19 mouse cellular contexts compared by ENCODE assay signal in the genomic region with DNA sequence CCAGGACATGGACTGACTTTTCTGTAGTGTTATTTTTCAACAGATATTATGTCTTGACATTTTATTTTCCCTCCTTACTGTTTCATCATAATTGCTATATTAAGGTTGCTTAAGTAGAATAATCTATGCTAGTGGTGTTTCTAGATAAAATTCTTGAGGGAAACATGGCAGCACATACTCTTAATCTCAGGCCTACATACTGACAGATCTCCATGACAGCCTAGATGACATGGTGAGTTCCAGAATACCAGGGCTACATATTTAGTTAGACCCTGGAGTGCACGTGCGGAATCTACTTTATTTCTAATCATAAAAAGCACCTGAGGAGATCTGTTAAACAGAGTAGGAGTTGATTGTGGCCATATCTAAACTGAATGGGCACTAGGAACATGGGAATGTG. TPM values are rescaled to one million over a fixed set of nuclear protein-coding genes. Genes with fewer than 3 reads are reported as not detected.
A peak's percentile ranks its signal among the peaks of the same experiment; 100 is the strongest.
DNase-seq lines count a peak whose midpoint lies in the region; ATAC-seq and TF ChIP-seq lines count a peak whose summit lies in the region.
"Had no signal": no experiment of that assay in that cellular context is flagged by ENCODE, and none has a peak within 500 bp of the region (broad histone marks: within the 10 kb centered on the region; RNA-seq: fewer than 3 reads in every experiment).

No protein-coding gene starts in this region.

- no peak overlapping the region for H3K27ac ChIP-seq in liver, embryonic 13.5 days
- H3K27ac ChIP-seq in liver, embryonic 12.5 days = no peak overlapping the region
- H3K27ac ChIP-seq in liver, postnatal 0 days (ENCODE audit: low read depth) = no peak overlapping the region
- no peak overlapping the region for H3K27ac ChIP-seq in forebrain, embryonic 13.5 days
- H3K27ac ChIP-seq: forebrain, embryonic 15.5 days; heart, adult 2 months; hindbrain, embryonic 12.5 days; hindbrain, embryonic 15.5 days had no signal

- no peak overlapping the region for H3K4me3 ChIP-seq in liver, embryonic 13.5 days (replicated peaks)
- H3K4me3 ChIP-seq in liver, embryonic 12.5 days = no peak overlapping the region
- H3K4me3 ChIP-seq in liver, postnatal 0 days (ENCODE audit: low read depth, low read length) = no peak overlapping the region
- no peak overlapping the region for H3K4me3 ChIP-seq in forebrain, embryonic 13.5 days
- H3K4me3 ChIP-seq: forebrain, embryonic 15.5 days; heart, adult 2 months; hindbrain, embryonic 12.5 days; hindbrain, embryonic 15.5 days had no signal

- TF ChIP-seq EP300 in liver, postnatal 0 days (IDR thresholded peaks at IDR 0.05; ENCODE audit: low read depth) = no peak

- TF ChIP-seq CTCF in liver, postnatal 0 days (IDR thresholded peaks at IDR 0.05; ENCODE audit: low read depth) = no peak

- H3K36me3 ChIP-seq in liver, embryonic 13.5 days = peaks cover 5% of the 10 kb centered on the region
- peaks cover 6% of the 10 kb centered on the region for H3K36me3 ChIP-seq in liver, embryonic 12.5 days
- peaks cover 9% of the 10 kb centered on the region; the same call in 1 of the 2 replicates for H3K36me3 ChIP-seq in liver, postnatal 0 days (replicated peaks; ENCODE audit: insufficient read depth, low read length)
- peaks cover 11% of the 10 kb centered on the region for H3K36me3 ChIP-seq in forebrain, embryonic 13.5 days (ENCODE audit: poor library complexity, severe bottlenecking)

- H3K4me2 ChIP-seq in liver, embryonic 13.5 days = no peak overlapping the region
- H3K4me2 ChIP-seq in liver, embryonic 12.5 days = no peak overlapping the region
- H3K4me2 ChIP-seq in liver, postnatal 0 days (ENCODE audit: low read depth, low read length) = no peak overlapping the region
- H3K4me2 ChIP-seq in forebrain, embryonic 13.5 days = no peak overlapping the region
- H3K4me2 ChIP-seq: forebrain, embryonic 15.5 days; heart, embryonic 11.5 days; hindbrain, embryonic 12.5 days; hindbrain, embryonic 15.5 days had no signal

- WGBS in liver, embryonic 13.5 days (ENCODE audit: insufficient replicate concordance) = 43% methylated on average over 2 of the region's 2 CpGs
- 53% methylated on average over 2 of the region's 2 CpGs for WGBS in liver, embryonic 12.5 days (ENCODE audit: insufficient replicate concordance)
- 65% methylated on average over 2 of the region's 2 CpGs for WGBS in liver, postnatal 0 days (ENCODE audit: insufficient replicate concordance)
- 93% methylated on average over 2 of the region's 2 CpGs for WGBS in forebrain, embryonic 13.5 days

- no peak overlapping the region for H3K9ac ChIP-seq in liver, embryonic 13.5 days
- no peak overlapping the region for H3K9ac ChIP-seq in liver, embryonic 12.5 days
- H3K9ac ChIP-seq in liver, postnatal 0 days (replicated peaks) = no peak overlapping the region
- H3K9ac ChIP-seq in forebrain, embryonic 13.5 days = no peak overlapping the region
- H3K9ac ChIP-seq: forebrain, embryonic 15.5 days; hindbrain, embryonic 12.5 days; hindbrain, embryonic 15.5 days had no signal

- peak; percentile 58; the same call in 1 of the 2 replicates for ATAC-seq in liver, embryonic 13.5 days (ENCODE audit: low read depth)
- no peak for ATAC-seq in liver, embryonic 12.5 days
- ATAC-seq in common myeloid progenitor, adult 5-6 weeks (replicated peaks; ENCODE audit: low read depth, poor library complexity, severe bottlenecking) = peak; percentile 55; the same call in 1 of the 2 replicates
- ATAC-seq in liver, postnatal 0 days = peak; percentile 27; the same call in 1 of the 2 replicates
- no peak for ATAC-seq in erythroid progenitor cell, adult 5-6 weeks (replicated peaks; ENCODE audit: low FRiP score, poor library complexity, severe bottlenecking)
- ATAC-seq in forebrain, embryonic 13.5 days = no peak
- ATAC-seq: CD4-positive, CD25-positive, alpha-beta regulatory T cell, adult 4 months; forebrain, embryonic 15.5 days had no signal

- DNase-seq in liver, embryonic 13.5 days = no peak
- no peak for DNase-seq in liver, postnatal 0 days
- no peak for DNase-seq in layer of hippocampus, postnatal 14 days (ENCODE audit: low spot score in 2 of 2)
- DNase-seq: adrenal gland, postnatal 10 days; cerebellum, adult 11-12 months; cerebellum, adult 8-10 months; cerebellum, postnatal 10 days; cerebellum, postnatal 36 days; gastrocnemius, postnatal 25 days; heart, adult 2 months had no signal

- H3K27me3 ChIP-seq in liver, embryonic 13.5 days = no peaks in the 10 kb centered on the region
- H3K27me3 ChIP-seq in liver, embryonic 12.5 days (replicated peaks) = no peaks in the 10 kb centered on the region
- H3K27me3 ChIP-seq in liver, postnatal 0 days (ENCODE audit: insufficient read depth, low read length) = no peaks in the 10 kb centered on the region
- H3K27me3 ChIP-seq in forebrain, embryonic 13.5 days = no peaks in the 10 kb centered on the region
- H3K27me3 ChIP-seq: forebrain, embryonic 15.5 days; hindbrain, embryonic 12.5 days; hindbrain, embryonic 15.5 days had no signal

- H3K4me1 ChIP-seq in liver, embryonic 13.5 days (replicated peaks) = peaks cover 5% of the 10 kb centered on the region; the same call in 1 of the 2 replicates
- no peaks in the 10 kb centered on the region for H3K4me1 ChIP-seq in liver, embryonic 12.5 days
- H3K4me1 ChIP-seq in liver, postnatal 0 days (ENCODE audit: insufficient read depth) = no peaks in the 10 kb centered on the region
- no peaks in the 10 kb centered on the region for H3K4me1 ChIP-seq in forebrain, embryonic 13.5 days
- H3K4me1 ChIP-seq: forebrain, embryonic 15.5 days; hindbrain, embryonic 12.5 days; hindbrain, embryonic 15.5 days had no signal

- no peaks in the 10 kb centered on the region for H3K9me3 ChIP-seq in liver, embryonic 13.5 days (replicated peaks)
- H3K9me3 ChIP-seq in liver, embryonic 12.5 days (replicated peaks) = no peaks in the 10 kb centered on the region
- no peaks in the 10 kb centered on the region for H3K9me3 ChIP-seq in liver, postnatal 0 days (ENCODE audit: low read length)
- H3K9me3 ChIP-seq in forebrain, embryonic 13.5 days (replicated peaks) = no peaks in the 10 kb centered on the region
- H3K9me3 ChIP-seq: forebrain, embryonic 15.5 days; hindbrain, embryonic 12.5 days; hindbrain, embryonic 15.5 days had no signal

RNA-seq across cellular contexts. Expression of gene Spred1, which starts 47.2 kb away (rescaled TPM):
- polyA plus RNA-seq in liver, embryonic 13.5 days (2015; fragmentation: Nextera tagmentation; extraction: Ambion mirVana) = 2.6 and 2.7 TPM in 2 replicates
- 6.4 and 6.9 TPM in 2 replicates for polyA plus RNA-seq in liver, embryonic 12.5 days (2016; fragmentation: Nextera tagmentation; extraction: Ambion mirVana)
- total RNA-seq in common myeloid progenitor, adult 5-6 weeks (2017) = 44.4 and 47.9 TPM in 2 replicates
- polyA plus RNA-seq in liver, postnatal 0 days (2015; fragmentation: Nextera tagmentation; extraction: Ambion mirVana) = 2.7 and 2.8 TPM in 2 replicates
- total RNA-seq in layer of hippocampus, postnatal 14 days (2021) = 10 to 100 TPM; 73.6 to 81.9 TPM
- 0.72 and 7.5 TPM in 2 replicates for total RNA-seq in erythroid progenitor cell, adult 5-6 weeks (2015; ENCODE audit: low replicate concordance)
- total RNA-seq in erythroid progenitor cell, adult 5-6 weeks (2017; ENCODE audit: low replicate concordance) = 4.2 and 7.2 TPM in 2 replicates
- 7.7 and 8.3 TPM in 2 replicates for polyA plus RNA-seq in forebrain, embryonic 13.5 days (2015; fragmentation: Nextera tagmentation; extraction: Ambion mirVana)

Comparison
In these comparisons a context has a peak if more than half of its experiments do, and no peak if none do; other contexts are left out.
1. ATAC-seq: peak in liver, embryonic 13.5 days (single experiment), common myeloid progenitor, adult 5-6 weeks (single experiment) and liver, postnatal 0 days (single experiment); none in liver, embryonic 12.5 days (single experiment), erythroid progenitor cell, adult 5-6 weeks (single experiment) and forebrain, embryonic 13.5 days (single experiment).